Comparison of ENCODE assay signal across 13 mouse cellular contexts in the genomic region with DNA sequence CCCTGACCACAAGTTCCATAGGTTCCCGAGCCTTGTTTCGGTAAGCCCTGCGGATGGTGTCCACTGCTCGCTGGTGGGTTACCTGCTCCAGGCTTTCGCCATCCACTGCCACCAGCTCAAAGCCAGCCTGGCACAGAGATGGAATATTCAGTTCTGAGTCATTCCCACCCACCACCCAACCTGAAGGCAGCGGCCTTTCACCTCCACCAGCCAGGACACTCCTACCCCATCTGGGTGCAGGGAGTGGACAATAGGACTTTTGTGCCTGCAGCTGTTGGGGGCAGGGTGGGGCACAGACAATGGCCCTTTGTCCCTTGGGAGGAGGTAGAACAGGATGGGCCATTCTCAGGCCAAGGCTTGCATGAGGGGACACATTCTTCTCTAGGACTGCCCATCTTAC. TPM values are rescaled to one million over a fixed set of nuclear protein-coding genes. Genes with fewer than 3 reads are reported as not detected.
A peak's percentile ranks its signal among the peaks of the same experiment; 100 is the strongest.
DNase-seq lines count a peak whose midpoint lies in the region; ATAC-seq lines count a peak whose summit lies in the region.
"Had no signal": no experiment of that assay in that cellular context is flagged by ENCODE, and none has a peak within 500 bp of the region (broad histone marks: within the 10 kb centered on the region; RNA-seq: fewer than 3 reads in every experiment).

No protein-coding gene starts in this region.

- H3K4me1 ChIP-seq in brown adipose tissue, adult 24 weeks (ENCODE audit: control insufficient read depth, insufficient read depth, insufficient read length, low read length), result peaks cover 25% of the 10 kb centered on the region
- H3K4me1 ChIP-seq in stomach, embryonic 16.5 days (ENCODE audit: control insufficient read depth, insufficient read depth, low read length), result peaks cover 28% of the 10 kb centered on the region

- H3K4me3 ChIP-seq in brown adipose tissue, adult 24 weeks (ENCODE audit: insufficient read depth, low read depth, low read length), result no peak overlapping the region
- no peak overlapping the region for H3K4me3 ChIP-seq in stomach, embryonic 16.5 days (replicated peaks; ENCODE audit: low read length)
- H3K4me3 ChIP-seq: heart, embryonic 13.5 days; neural tube, embryonic 12.5 days had no signal

- WGBS in stomach, embryonic 16.5 days, result 85% methylated on average over 6 of the region's 6 CpGs

- no peaks in the 10 kb centered on the region for H3K9me3 ChIP-seq in stomach, embryonic 16.5 days (replicated peaks; ENCODE audit: control insufficient read depth, low read length)
- H3K9me3 ChIP-seq: heart, embryonic 13.5 days; neural tube, embryonic 12.5 days had no signal

- no peak overlapping the region for H3K4me2 ChIP-seq in stomach, embryonic 16.5 days (ENCODE audit: low read depth, low read length)
- H3K4me2 ChIP-seq: heart, embryonic 13.5 days; neural tube, embryonic 12.5 days had no signal

- H3K27ac ChIP-seq in brown adipose tissue, adult 24 weeks (replicated peaks; ENCODE audit: low read depth, low read length), result peak overlapping the region; percentile 58
- H3K27ac ChIP-seq in stomach, embryonic 16.5 days (ENCODE audit: low read length), result no peak overlapping the region
- H3K27ac ChIP-seq: heart, embryonic 13.5 days; neural tube, embryonic 12.5 days had no signal

- no peak overlapping the region for H3K9ac ChIP-seq in stomach, embryonic 16.5 days (ENCODE audit: low read length)
- H3K9ac ChIP-seq: neural tube, embryonic 12.5 days had no signal

- no peaks in the 10 kb centered on the region for H3K27me3 ChIP-seq in stomach, embryonic 16.5 days (ENCODE audit: control insufficient read depth, insufficient read depth, low read length)
- H3K27me3 ChIP-seq: heart, embryonic 13.5 days; neural tube, embryonic 12.5 days had no signal

- no peak for DNase-seq in frontal cortex, postnatal 36 days (ENCODE audit: low spot score in 2 of 2)
- DNase-seq in layer of hippocampus, adult 9-11 months, result peak; percentile 76
- no peak for DNase-seq in layer of hippocampus, postnatal 10 days (ENCODE audit: low spot score in 2 of 2)
- no peak for DNase-seq in right cerebral cortex, adult 2 months (ENCODE audit: low spot score in 2 of 2)
- DNase-seq: adrenal gland, postnatal 36 days; kidney, adult 11 months; left cerebral cortex, postnatal 4 days had no signal

- peak; percentile 32; the same call in 1 of the 2 replicates for ATAC-seq in frontal cortex, adult (ENCODE audit: low TSS enrichment)
- peak; percentile 22; the same call in 1 of the 2 replicates for ATAC-seq in stomach, embryonic 16.5 days (ENCODE audit: insufficient read depth, low FRiP score)

- H3K36me3 ChIP-seq in stomach, embryonic 16.5 days (ENCODE audit: control insufficient read depth, insufficient read depth, low read length), result peaks cover 29% of the 10 kb centered on the region

RNA-seq across cellular contexts. Expression of a gene that starts 13.6 kb away (rescaled TPM):
- 10 to 100 TPM; 21.3 to 23.2 TPM for total RNA-seq in layer of hippocampus, postnatal 10 days (2021)
- 32.4 and 34.7 TPM in 2 replicates for polyA plus RNA-seq in brown adipose tissue, adult 24 weeks (2012; ENCODE audit: insufficient read depth, insufficient read length, missing spikeins)
- polyA plus RNA-seq in stomach, embryonic 16.5 days (2015; fragmentation: Nextera tagmentation; extraction: Ambion mirVana), result 27.7 and 36.0 TPM in 2 replicates

RNA-seq across cellular contexts. Expression of a gene that starts 17.7 kb away (rescaled TPM):
- total RNA-seq in layer of hippocampus, postnatal 10 days (2021), result 1 to 10 TPM; 3.2 to 3.3 TPM
- polyA plus RNA-seq in brown adipose tissue, adult 24 weeks (2012; ENCODE audit: insufficient read depth, insufficient read length, missing spikeins), result not detected in 2 replicates
- polyA plus RNA-seq in stomach, embryonic 16.5 days (2015; fragmentation: Nextera tagmentation; extraction: Ambion mirVana), result 0.21 and 0.48 TPM in 2 replicates
- polyA plus RNA-seq: heart, embryonic 13.5 days; liver, embryonic 16.5 days had no signal

RNA-seq across cellular contexts. Expression of a gene that starts 19.5 kb away (rescaled TPM):
- 100 to 1,000 TPM; 103 to 124 TPM for total RNA-seq in layer of hippocampus, postnatal 10 days (2021)
- polyA plus RNA-seq in brown adipose tissue, adult 24 weeks (2012; ENCODE audit: insufficient read depth, insufficient read length, missing spikeins), result 2.0 and 5.0 TPM in 2 replicates
- 28.3 and 29.8 TPM in 2 replicates for polyA plus RNA-seq in stomach, embryonic 16.5 days (2015; fragmentation: Nextera tagmentation; extraction: Ambion mirVana)

RNA-seq across cellular contexts. Expression of a gene that starts 21.6 kb away (rescaled TPM):
- total RNA-seq in layer of hippocampus, postnatal 10 days (2021), result 10 to 100 TPM; 45.3 to 48.9 TPM
- 53.4 and 58.6 TPM in 2 replicates for polyA plus RNA-seq in brown adipose tissue, adult 24 weeks (2012; ENCODE audit: insufficient read depth, insufficient read length, missing spikeins)
- polyA plus RNA-seq in stomach, embryonic 16.5 days (2015; fragmentation: Nextera tagmentation; extraction: Ambion mirVana), result 62.2 and 64.9 TPM in 2 replicates

RNA-seq across cellular contexts. Expression of a gene that starts 22.4 kb away (rescaled TPM):
- 10 to 100 TPM; 14.1 to 15.1 TPM for total RNA-seq in layer of hippocampus, postnatal 10 days (2021)
- 9.1 and 11.1 TPM in 2 replicates for polyA plus RNA-seq in brown adipose tissue, adult 24 weeks (2012; ENCODE audit: insufficient read depth, insufficient read length, missing spikeins)
- 17.1 and 17.2 TPM in 2 replicates for polyA plus RNA-seq in stomach, embryonic 16.5 days (2015; fragmentation: Nextera tagmentation; extraction: Ambion mirVana)
